Mouse (Mus musculus) limb, embryonic 12.5 days (tissue): Measurements from ENCODE around the gene Snrnp48. TPM values are rescaled to one million over a fixed set of nuclear protein-coding genes. Genes with fewer than 3 reads are reported as not detected.

Experiments used
- ATAC-seq: fragments of 200-750 bp; cut with Nextera tagmentation; 2 replicates; pipeline ENCODE4 v1.8.0; 2017; ENCODE audit warnings: low read depth, moderate TSS enrichment; ENCODE audit not compliant: insufficient number of reproducible peaks, insufficient read depth, low FRiP score, low TSS enrichment
- H3K27ac ChIP-seq: fragments of 300-500 bp; sonication (generic); 2 replicates; pipeline ENCODE4 v1.5.1; 2016; ENCODE audit warnings: mild to moderate bottlenecking, moderate library complexity
- H3K27me3 ChIP-seq: fragments of 300-500 bp; sonication (generic); 2 replicates; pipeline ENCODE4 v1.6.1; 2016; ENCODE audit warnings: mild to moderate bottlenecking, moderate library complexity
- H3K36me3 ChIP-seq: fragments of 300-500 bp; sonication (generic); 2 replicates; pipeline ENCODE4 v1.6.1; 2016; ENCODE audit warnings: mild to moderate bottlenecking, moderate library complexity
- H3K4me1 ChIP-seq: fragments of 300-500 bp; sonication (generic); replicated peaks from 2 replicates; pipeline ENCODE4 v1.6.1; 2016
- H3K4me2 ChIP-seq: fragments of 300-500 bp; sonication (generic); 2 replicates; pipeline ENCODE4 v1.6.1; 2016; ENCODE audit warnings: mild to moderate bottlenecking, moderate library complexity
- H3K4me3 ChIP-seq: fragments of 300-500 bp; sonication (generic); replicated peaks from 2 replicates; pipeline ENCODE4 v1.5.1; 2016; ENCODE audit warnings: mild to moderate bottlenecking
- H3K9ac ChIP-seq: fragments of 300-500 bp; sonication (generic); replicated peaks from 2 replicates; pipeline ENCODE4 v1.6.1; 2016; ENCODE audit warnings: mild to moderate bottlenecking, moderate library complexity
- H3K9me3 ChIP-seq: fragments of 300-500 bp; sonication (generic); 2 replicates; pipeline ENCODE4 v1.6.1; 2016; ENCODE audit warnings: mild to moderate bottlenecking, moderate library complexity
- WGBS: fragments of 180-500 bp; shearing (Covaris S2); methylation state at CpG from one replicate; pipeline ENCODE4 v1.1.7; 2016; 5-methylcytosine and 5-hydroxymethylcytosine counted together
- polyA plus RNA-seq: library from polyadenylated mRNA; unstranded; fragments of >200 nt; fragmentation: Nextera tagmentation; extraction: Ambion mirVana; gene quantifications from 2 replicates; pipeline ENCODE4 v1.2.1, GENCODE M21; 2016

The Snrnp48 gene
- polyA plus RNA-seq, 1 experiment from 2014 or later = 43.8 TPM

DNA sequence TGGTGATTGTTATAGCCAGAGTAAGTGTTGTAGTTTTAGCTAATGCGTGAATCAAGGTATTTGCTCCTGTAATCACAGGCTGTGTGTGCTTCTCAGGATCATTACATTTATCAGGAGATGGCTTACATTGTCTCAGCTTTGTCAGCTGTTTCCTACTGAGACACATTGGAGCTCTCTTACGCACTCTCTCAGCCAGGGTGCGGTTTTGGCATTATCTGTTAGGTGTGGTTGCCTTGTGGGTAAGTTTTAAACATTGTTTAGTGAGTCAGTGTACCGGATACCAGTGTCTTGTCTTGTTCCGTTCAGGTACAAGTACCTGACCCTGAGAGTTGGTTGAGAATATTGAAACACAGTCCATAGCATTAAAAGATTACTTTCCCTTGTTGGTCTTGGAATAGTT lies 6.4 kb downstream of the Snrnp48 start:
- H3K36me3 ChIP-seq = peaks cover 65% of the 10 kb centered on the region
- 94% methylated on average over 5 of the region's 5 CpGs for WGBS
- no peaks in the 10 kb centered on the region for H3K27me3 ChIP-seq
- H3K4me2 ChIP-seq = no peak overlapping the region
- H3K27ac ChIP-seq = no peak overlapping the region
- no peak overlapping the region for H3K9ac ChIP-seq
- H3K4me1 ChIP-seq = peaks cover 2% of the 10 kb centered on the region; the same call in 1 of the 2 replicates
- no peak for ATAC-seq
- no peak overlapping the region for H3K4me3 ChIP-seq
- no peaks in the 10 kb centered on the region for H3K9me3 ChIP-seq

GRCm38 (mm10) chr13:38218686-38219085 lies 13.9 kb downstream of the Snrnp48 start:
- ATAC-seq = no peak
- Histone ChIP-seq H3K27ac (no peak overlapping the region), H3K36me3 (peaks cover 90% of the 10 kb centered on the region), H3K27me3 (no peaks in the 10 kb centered on the region), H3K4me1 (no peaks in the 10 kb centered on the region), H3K9me3 (no peaks in the 10 kb centered on the region), H3K4me3 (no peak overlapping the region), H3K9ac (no peak overlapping the region), H3K4me2 (no peak overlapping the region)
- WGBS = 96% methylated on average over 3 of the region's 3 CpGs

DNA sequence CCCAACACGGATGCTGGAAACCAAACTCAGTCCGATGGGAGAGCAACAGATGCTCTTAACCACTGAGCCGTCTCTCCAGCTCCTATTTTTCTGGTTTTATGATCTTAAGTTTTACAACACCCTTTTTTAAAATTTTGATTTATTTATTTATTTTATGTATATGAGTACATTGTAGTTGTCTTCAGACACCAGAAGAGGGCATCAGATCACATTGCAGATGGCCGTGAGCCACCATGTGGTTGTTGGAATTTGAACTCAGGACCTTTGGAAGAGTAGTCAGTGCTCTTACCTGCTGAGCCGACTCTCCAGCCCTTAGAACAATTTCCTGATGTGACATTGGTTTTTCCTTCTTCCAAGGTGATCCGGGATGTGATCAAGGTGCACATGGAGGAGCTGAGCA lies 15.6 kb downstream of the Snrnp48 start:
- 95% methylated on average over 6 of the region's 6 CpGs for WGBS
- H3K9me3 ChIP-seq = no peaks in the 10 kb centered on the region

DNA sequence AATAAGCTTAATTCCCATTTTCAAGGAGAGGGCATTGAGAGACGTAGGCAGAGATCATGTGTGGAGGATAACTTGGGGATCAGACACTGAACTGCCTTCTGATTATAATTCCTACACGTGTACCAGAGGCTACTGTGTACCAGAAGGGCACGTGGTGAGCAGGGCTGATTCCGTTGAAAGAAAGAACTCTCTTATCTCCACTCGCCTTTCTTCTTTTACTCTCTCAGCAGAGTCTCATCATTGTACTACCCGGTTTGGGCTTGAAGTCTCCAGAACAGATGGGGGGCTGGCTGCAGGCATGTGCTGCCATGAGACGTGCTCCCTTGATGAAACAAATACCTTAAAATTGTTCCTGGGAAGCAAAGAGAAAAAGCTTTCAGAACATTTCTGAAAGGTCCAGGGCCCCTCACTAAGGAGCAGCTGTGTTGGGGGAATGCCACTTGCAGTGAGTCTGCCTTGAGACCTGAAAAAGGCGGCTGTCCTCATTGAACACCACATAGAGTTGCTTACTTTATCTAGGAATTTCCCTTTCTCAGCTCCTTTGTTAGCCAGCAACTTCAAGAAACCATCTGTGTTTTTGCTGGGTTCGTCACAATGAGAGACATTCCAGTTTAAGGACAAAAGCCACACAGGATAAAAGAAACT lies 25.6 kb downstream of the Snrnp48 start:
- no peak overlapping the region for H3K4me2 ChIP-seq
- no peaks in the 10 kb centered on the region for H3K4me1 ChIP-seq
- no peak overlapping the region for H3K9ac ChIP-seq
- H3K36me3 ChIP-seq = peaks cover 38% of the 10 kb centered on the region
- no peaks in the 10 kb centered on the region for H3K27me3 ChIP-seq
- WGBS = 89% methylated on average over 9 of the region's 9 CpGs
- 0 out of 2 replicates have a peak, but pooled peaks cover 4% of the 10 kb centered on the region for H3K9me3 ChIP-seq
- no peak overlapping the region for H3K27ac ChIP-seq
- no peak overlapping the region for H3K4me3 ChIP-seq
- no peak for ATAC-seq

More for the DNA sequence above, 15.6 kb downstream of the Snrnp48 start:
- no peaks in the 10 kb centered on the region for H3K4me1 ChIP-seq
- no peak overlapping the region for H3K4me3 ChIP-seq
- no peak for ATAC-seq
- H3K9ac ChIP-seq = no peak overlapping the region
- H3K36me3 ChIP-seq = peaks cover 95% of the 10 kb centered on the region
- H3K27ac ChIP-seq = no peak overlapping the region
- no peak overlapping the region for H3K4me2 ChIP-seq
- no peaks in the 10 kb centered on the region for H3K27me3 ChIP-seq

DNA sequence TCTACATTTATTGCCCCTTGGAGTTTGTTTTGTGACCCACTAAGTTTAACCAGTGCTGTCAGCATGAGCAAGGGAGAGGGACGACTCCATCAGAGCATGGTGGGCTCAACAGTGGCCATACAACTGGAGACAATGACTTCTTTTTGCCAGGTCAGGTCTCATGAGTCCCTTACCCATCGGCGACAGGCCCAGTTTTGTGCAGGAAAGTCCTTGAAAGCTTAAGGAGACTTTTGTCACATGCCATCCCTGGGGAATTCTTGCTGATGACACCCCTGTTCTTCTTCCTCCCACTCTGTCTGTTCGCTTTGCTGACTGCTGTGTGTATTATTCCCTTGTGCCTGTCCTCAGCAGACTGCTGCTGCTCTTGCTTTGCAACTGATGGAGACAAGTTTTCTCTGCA lies 27.7 kb downstream of the Snrnp48 start:
- no peak overlapping the region for H3K9ac ChIP-seq
- peaks cover 22% of the 10 kb centered on the region for H3K36me3 ChIP-seq
- H3K4me2 ChIP-seq = no peak overlapping the region
- 0 out of 2 replicates have a peak, but pooled peaks cover 4% of the 10 kb centered on the region for H3K9me3 ChIP-seq
- ATAC-seq = no peak
- no peak overlapping the region for H3K4me3 ChIP-seq
- no peaks in the 10 kb centered on the region for H3K27me3 ChIP-seq
- H3K27ac ChIP-seq = no peak overlapping the region
- WGBS = 84% methylated on average over 4 of the region's 4 CpGs
- H3K4me1 ChIP-seq = no peaks in the 10 kb centered on the region

DNA sequence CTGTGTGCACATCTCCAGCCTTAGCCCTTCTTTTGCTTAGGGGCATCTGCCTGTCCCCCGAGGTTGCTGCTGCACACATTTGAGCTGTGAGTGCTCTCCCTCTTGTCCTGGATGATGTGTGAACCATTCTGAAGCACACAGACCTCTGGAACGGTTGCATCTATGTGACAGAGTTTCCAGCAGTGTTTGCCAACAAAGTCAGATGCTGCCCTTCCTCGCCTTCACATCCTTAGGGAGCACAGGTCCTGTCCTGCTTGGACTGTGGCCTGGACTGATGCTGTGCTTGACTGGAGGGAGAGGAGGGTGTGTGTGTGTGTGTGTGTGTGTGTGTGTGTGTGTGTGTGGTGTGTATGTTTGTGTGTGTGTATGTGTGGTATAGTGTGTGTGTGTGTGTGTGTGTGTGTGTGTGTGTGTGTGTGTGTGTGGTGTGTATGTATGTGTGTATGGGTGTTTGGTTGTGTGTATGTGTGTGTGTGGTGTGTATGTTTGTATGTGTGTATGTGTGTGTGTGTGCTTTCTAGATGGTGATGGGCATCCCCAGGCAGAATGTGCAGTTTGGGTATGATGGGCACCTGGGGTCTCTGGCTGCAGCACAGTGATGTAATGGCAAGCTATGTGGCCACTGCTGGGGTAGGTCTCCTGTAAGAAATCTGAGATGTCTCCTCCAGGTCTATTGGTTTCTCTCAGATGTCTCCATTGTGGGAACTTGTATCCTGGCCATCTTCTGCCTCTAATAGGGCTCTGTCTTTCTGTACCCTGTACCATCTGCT lies 28.3 kb downstream of the Snrnp48 start:
- Histone ChIP-seq H3K36me3 (peaks cover 16% of the 10 kb centered on the region), H3K27ac (no peak overlapping the region), H3K9me3 (0 out of 2 replicates have a peak, but pooled peaks cover 4% of the 10 kb centered on the region), H3K9ac (no peak overlapping the region), H3K4me2 (no peak overlapping the region), H3K4me3 (no peak overlapping the region), H3K4me1 (no peaks in the 10 kb centered on the region), H3K27me3 (no peaks in the 10 kb centered on the region)
- ATAC-seq = no peak
- 78% methylated on average over 3 of the region's 3 CpGs for WGBS

DNA sequence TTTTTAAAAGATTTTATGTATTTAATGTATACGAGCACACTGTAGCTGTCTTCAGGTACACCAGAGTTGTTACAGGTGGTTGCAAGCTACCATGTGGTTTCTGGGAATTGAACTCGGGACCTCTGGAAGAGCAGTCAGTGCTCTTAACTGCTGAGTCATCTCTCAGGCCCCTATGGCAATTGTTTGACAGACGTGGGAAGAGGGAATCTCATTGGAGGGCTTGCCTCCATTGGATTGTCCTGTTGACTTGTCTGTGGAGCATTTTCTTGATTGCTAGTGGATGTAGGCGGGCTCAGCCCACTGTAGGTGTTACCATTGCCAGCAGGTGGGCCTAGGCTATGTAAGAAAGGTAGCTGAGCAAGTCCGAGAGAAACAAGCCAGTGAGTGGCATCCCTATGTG lies 29.9 kb downstream of the Snrnp48 start:
- no peak for ATAC-seq
- Histone ChIP-seq H3K9ac (no peak overlapping the region), H3K4me1 (no peaks in the 10 kb centered on the region), H3K9me3 (0 out of 2 replicates have a peak, but pooled peaks cover 4% of the 10 kb centered on the region), H3K4me2 (no peak overlapping the region), H3K27ac (no peak overlapping the region), H3K27me3 (no peaks in the 10 kb centered on the region), H3K4me3 (no peak overlapping the region), H3K36me3 (peaks cover 4% of the 10 kb centered on the region; the same call in 1 of the 2 replicates)
- 77% methylated on average over 5 of the region's 5 CpGs for WGBS

- 77% methylated on average over 3 of the region's 3 CpGs for WGBS
- ATAC-seq = no peak
- Histone ChIP-seq H3K9me3 (0 out of 2 replicates have a peak, but pooled peaks cover 4% of the 10 kb centered on the region), H3K9ac (no peak overlapping the region), H3K4me3 (no peak overlapping the region), H3K27me3 (no peaks in the 10 kb centered on the region), H3K4me1 (no peaks in the 10 kb centered on the region), H3K36me3 (no peaks in the 10 kb centered on the region; the same call in 1 of the 2 replicates), H3K4me2 (no peak overlapping the region), H3K27ac (no peak overlapping the region)
Observed at GRCm38 (mm10) chr13:38235370-38235769, 30.6 kb downstream of the Snrnp48 start.

GRCm38 (mm10) chr13:38248151-38248550 lies 43.4 kb downstream of the Snrnp48 start:
- Histone ChIP-seq H3K9me3 (no peaks in the 10 kb centered on the region), H3K4me2 (no peak overlapping the region), H3K9ac (no peak overlapping the region), H3K36me3 (no peaks in the 10 kb centered on the region), H3K27me3 (no peaks in the 10 kb centered on the region; the same call in 1 of the 2 replicates), H3K4me3 (no peak overlapping the region), H3K27ac (no peak overlapping the region), H3K4me1 (no peaks in the 10 kb centered on the region)
- no peak for ATAC-seq
- 70% methylated on average over 5 of the region's 5 CpGs for WGBS

- H3K4me3 ChIP-seq = no peak overlapping the region
- no peak overlapping the region for H3K4me2 ChIP-seq
- H3K9me3 ChIP-seq = no peaks in the 10 kb centered on the region
- no peak for ATAC-seq
- H3K36me3 ChIP-seq = no peaks in the 10 kb centered on the region
- H3K9ac ChIP-seq = no peak overlapping the region
- WGBS = 84% methylated on average over 3 of the region's 3 CpGs
- H3K4me1 ChIP-seq = no peaks in the 10 kb centered on the region
- no peak overlapping the region for H3K27ac ChIP-seq
- no peaks in the 10 kb centered on the region; the same call in 1 of the 2 replicates for H3K27me3 ChIP-seq
Observed at GRCm38 (mm10) chr13:38251226-38251625, 46.5 kb downstream of the Snrnp48 start.

DNA sequence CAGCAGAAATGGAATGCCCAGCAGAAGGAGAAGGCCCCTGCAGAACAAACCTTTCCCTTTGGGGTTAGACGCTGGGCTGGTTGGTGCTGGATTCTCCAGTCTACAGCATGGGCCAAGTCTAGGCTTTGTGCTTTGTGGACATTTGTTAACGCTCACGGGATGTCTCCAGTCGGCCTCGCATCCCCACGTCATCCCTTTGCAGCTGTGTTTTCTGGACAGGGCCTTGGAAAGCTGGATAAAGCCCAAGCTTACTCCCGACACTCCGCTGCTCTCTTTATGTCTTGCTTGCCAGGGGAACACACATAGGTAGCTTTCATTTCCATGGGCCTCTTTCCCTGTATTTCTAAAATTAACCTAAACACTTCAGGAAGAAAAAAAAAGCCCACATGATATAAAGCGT lies 49.0 kb downstream of the Snrnp48 start:
- H3K9me3 ChIP-seq = no peaks in the 10 kb centered on the region
- no peak overlapping the region for H3K4me2 ChIP-seq
- H3K27me3 ChIP-seq = no peaks in the 10 kb centered on the region; the same call in none of the 2 replicates
- H3K27ac ChIP-seq = no peak overlapping the region
- no peaks in the 10 kb centered on the region for H3K4me1 ChIP-seq
- no peaks in the 10 kb centered on the region for H3K36me3 ChIP-seq
- H3K4me3 ChIP-seq = no peak overlapping the region
- no peak overlapping the region for H3K9ac ChIP-seq
- WGBS = 85% methylated on average over 9 of the region's 9 CpGs
- ATAC-seq = no peak
